Mouse (Mus musculus): ENCODE results near the gene Cbwd1. TPM values are rescaled to one million over a fixed set of nuclear protein-coding genes. Genes with fewer than 3 reads are reported as not detected.

The Cbwd1 gene
- polyA plus RNA-seq, 1 experiment from 2014 or later: 12.7 TPM

GRCm38 (mm10) chr19:24937084-24937483 is 24.3 kb downstream of the Cbwd1 start:
- Histone ChIP-seq H3K4me1 (replicated peaks; ENCODE audit: control insufficient read depth, insufficient read depth, low read length) (no peaks in the 10 kb centered on the region), H3K9me3 (ENCODE audit: control insufficient read depth, low read length) (no peaks in the 10 kb centered on the region), H3K36me3 (replicated peaks; ENCODE audit: control insufficient read depth, insufficient read depth) (peaks cover 5% of the 10 kb centered on the region), H3K9ac (no peak overlapping the region), H3K27me3 (ENCODE audit: control insufficient read depth, insufficient read depth, low read length) (no peaks in the 10 kb centered on the region), H3K4me2 (replicated peaks) (no peak overlapping the region), H3K27ac (no peak overlapping the region), H3K4me3 (replicated peaks; ENCODE audit: low read length) (no peak overlapping the region)
- ATAC-seq (ENCODE audit: low FRiP score) (no peak), DNase-seq (ENCODE audit: low spot score) (no peak)
- WGBS: 65% methylated on average over 1 of the region's 1 CpGs

- Histone ChIP-seq H3K27me3 (ENCODE audit: control insufficient read depth, insufficient read depth, low read length) (no peaks in the 10 kb centered on the region), H3K36me3 (replicated peaks; ENCODE audit: control insufficient read depth, insufficient read depth) (no peaks in the 10 kb centered on the region), H3K4me1 (replicated peaks; ENCODE audit: control insufficient read depth, insufficient read depth, low read length) (no peaks in the 10 kb centered on the region), H3K9me3 (ENCODE audit: control insufficient read depth, low read length) (no peaks in the 10 kb centered on the region), H3K9ac (no peak overlapping the region), H3K4me2 (replicated peaks) (no peak overlapping the region), H3K4me3 (replicated peaks; ENCODE audit: low read length) (no peak overlapping the region), H3K27ac (no peak overlapping the region)
- ATAC-seq (ENCODE audit: low FRiP score): no peak
- 19% methylated on average over 1 of the region's 1 CpGs for WGBS
- DNase-seq (ENCODE audit: low spot score): no peak
Observed at GRCm38 (mm10) chr19:24929041-24929440, 32.4 kb downstream of the Cbwd1 start.

GRCm38 (mm10) chr19:24920866-24921265 is 40.5 kb downstream of the Cbwd1 start:
- no peak for ATAC-seq (ENCODE audit: low FRiP score)
- no peak for DNase-seq (ENCODE audit: low spot score)
- no peak overlapping the region for H3K9ac ChIP-seq
- no peaks in the 10 kb centered on the region for H3K27me3 ChIP-seq (ENCODE audit: control insufficient read depth, insufficient read depth, low read length)
- H3K9me3 ChIP-seq (ENCODE audit: control insufficient read depth, low read length): no peaks in the 10 kb centered on the region
- H3K4me2 ChIP-seq (replicated peaks): no peak overlapping the region
- no peaks in the 10 kb centered on the region for H3K4me1 ChIP-seq (replicated peaks; ENCODE audit: control insufficient read depth, insufficient read depth, low read length)
- peaks cover 28% of the 10 kb centered on the region for H3K36me3 ChIP-seq (replicated peaks; ENCODE audit: control insufficient read depth, insufficient read depth)
- H3K27ac ChIP-seq: no peak overlapping the region
- H3K4me3 ChIP-seq (replicated peaks; ENCODE audit: low read length): no peak overlapping the region
- 87% methylated on average over 5 of the region's 5 CpGs for WGBS

DNA sequence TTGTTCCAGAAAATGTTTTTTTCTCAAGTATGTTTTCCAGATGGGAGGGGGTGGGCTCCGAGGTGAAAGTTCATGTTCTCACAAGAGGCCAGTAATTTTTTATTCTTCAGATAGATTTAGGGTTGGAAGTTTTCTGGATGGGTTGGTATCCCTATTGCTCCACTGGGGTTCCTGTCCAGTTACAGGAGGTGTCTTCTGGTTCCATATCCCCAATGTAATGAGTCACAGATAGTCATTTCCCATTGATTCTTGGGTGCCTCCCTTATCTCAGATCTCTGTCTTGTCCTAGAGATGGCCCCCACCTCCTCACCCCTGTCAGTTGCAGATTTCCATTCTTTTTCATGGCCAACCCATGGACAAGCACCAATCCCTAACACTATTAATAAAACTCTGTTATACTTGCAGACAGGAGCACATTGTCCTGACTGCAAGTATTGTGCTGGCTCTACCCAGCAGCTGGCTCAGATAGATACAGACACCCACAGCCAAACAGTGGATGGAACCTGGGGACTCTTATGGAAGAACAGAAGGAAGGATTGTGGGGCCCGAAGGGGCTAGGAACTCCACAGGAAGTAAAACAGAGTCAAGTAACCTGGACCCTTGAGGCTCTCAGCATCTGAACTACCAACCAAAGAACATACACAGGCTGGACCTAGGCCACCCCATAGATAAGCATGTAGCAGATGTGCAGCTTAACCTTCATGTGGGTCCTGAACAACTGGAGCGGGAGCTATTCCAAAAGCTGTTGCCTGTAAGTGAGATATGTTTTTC is 52.8 kb downstream of the Cbwd1 start:
- WGBS: 92% methylated on average over 3 of the region's 3 CpGs

DNA sequence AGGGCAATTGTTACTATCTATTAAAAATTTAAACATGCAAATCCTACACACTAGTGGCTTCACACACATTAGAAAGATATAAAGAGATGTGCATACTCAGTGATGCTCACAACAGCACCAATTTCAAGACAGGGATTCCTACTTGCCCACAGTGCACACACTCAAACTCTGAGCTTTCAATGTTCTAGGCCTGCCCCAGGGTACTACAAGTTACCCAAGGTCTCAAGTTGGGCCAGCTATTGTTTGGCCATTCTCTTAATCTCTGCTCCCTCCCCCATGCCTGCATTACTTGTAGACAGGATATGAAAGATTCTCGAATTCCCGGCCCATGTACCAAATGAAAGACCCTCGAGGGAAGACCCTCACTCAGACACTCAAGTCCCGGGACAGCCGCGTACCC is 53.8 kb downstream of the Cbwd1 start:
- Histone ChIP-seq H3K4me1 (replicated peaks; ENCODE audit: control insufficient read depth, insufficient read depth, low read length) (no peaks in the 10 kb centered on the region), H3K4me3 (replicated peaks; ENCODE audit: low read length) (no peak overlapping the region), H3K9ac (no peak overlapping the region), H3K4me2 (replicated peaks) (no peak overlapping the region), H3K27ac (no peak overlapping the region), H3K27me3 (ENCODE audit: control insufficient read depth, insufficient read depth, low read length) (peaks cover 19% of the 10 kb centered on the region), H3K9me3 (ENCODE audit: control insufficient read depth, low read length) (no peaks in the 10 kb centered on the region), H3K36me3 (replicated peaks; ENCODE audit: control insufficient read depth, insufficient read depth) (no peaks in the 10 kb centered on the region)
- WGBS: 93% methylated on average over 3 of the region's 6 CpGs
- ATAC-seq (ENCODE audit: low FRiP score) (no peak), DNase-seq (ENCODE audit: low spot score) (no peak)

More for the DNA sequence above, 52.8 kb downstream of the Cbwd1 start:
- Histone ChIP-seq H3K36me3 (replicated peaks; ENCODE audit: control insufficient read depth, insufficient read depth) (no peaks in the 10 kb centered on the region), H3K27ac (no peak overlapping the region), H3K9me3 (ENCODE audit: control insufficient read depth, low read length) (no peaks in the 10 kb centered on the region), H3K4me2 (replicated peaks) (no peak overlapping the region), H3K4me1 (replicated peaks; ENCODE audit: control insufficient read depth, insufficient read depth, low read length) (no peaks in the 10 kb centered on the region), H3K27me3 (ENCODE audit: control insufficient read depth, insufficient read depth, low read length) (peaks cover 10% of the 10 kb centered on the region; the same call in 1 of the 2 replicates), H3K4me3 (replicated peaks; ENCODE audit: low read length) (no peak overlapping the region), H3K9ac (no peak overlapping the region)
- no peak for ATAC-seq (ENCODE audit: low FRiP score)
- DNase-seq (ENCODE audit: low spot score): no peak

DNA sequence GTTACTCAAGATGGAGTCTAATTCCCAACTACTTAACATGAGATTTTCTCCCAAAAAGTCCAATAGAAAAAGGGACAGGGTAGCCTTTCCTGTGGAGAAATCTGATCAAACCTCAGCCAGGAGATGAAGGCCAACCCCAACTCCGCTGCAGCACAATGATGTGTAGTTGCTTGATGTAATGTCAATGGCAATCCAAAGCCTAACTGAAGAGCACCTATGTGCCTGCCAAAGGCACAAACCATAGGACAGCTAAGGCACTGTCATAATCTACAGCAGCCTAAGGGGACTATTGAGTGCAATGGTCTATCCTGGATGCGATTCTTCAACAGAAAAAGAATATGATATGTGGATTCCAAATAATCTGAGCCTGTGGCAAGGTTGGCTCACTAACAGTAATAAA is 58.6 kb downstream of the Cbwd1 start:
- ATAC-seq (ENCODE audit: low FRiP score) (no peak), DNase-seq (ENCODE audit: low spot score) (no peak)
- Histone ChIP-seq H3K9me3 (ENCODE audit: control insufficient read depth, low read length) (no peaks in the 10 kb centered on the region), H3K27ac (no peak overlapping the region), H3K4me2 (replicated peaks) (no peak overlapping the region), H3K4me3 (replicated peaks; ENCODE audit: low read length) (no peak overlapping the region), H3K9ac (no peak overlapping the region), H3K4me1 (replicated peaks; ENCODE audit: control insufficient read depth, insufficient read depth, low read length) (peaks cover 12% of the 10 kb centered on the region; the same call in 1 of the 2 replicates), H3K27me3 (ENCODE audit: control insufficient read depth, insufficient read depth, low read length) (peaks cover 60% of the 10 kb centered on the region), H3K36me3 (replicated peaks; ENCODE audit: control insufficient read depth, insufficient read depth) (no peaks in the 10 kb centered on the region)
- WGBS: 54% methylated on average over 2 of the region's 2 CpGs

- 0% methylated on average over 2 of the region's 2 CpGs for WGBS
- DNase-seq (ENCODE audit: low spot score) (no peak), ATAC-seq (ENCODE audit: low FRiP score) (no peak)
- no peaks in the 10 kb centered on the region for H3K36me3 ChIP-seq (replicated peaks; ENCODE audit: control insufficient read depth, insufficient read depth)
- peaks cover 66% of the 10 kb centered on the region for H3K27me3 ChIP-seq (ENCODE audit: control insufficient read depth, insufficient read depth, low read length)
- H3K4me1 ChIP-seq (replicated peaks; ENCODE audit: control insufficient read depth, insufficient read depth, low read length): peaks cover 15% of the 10 kb centered on the region; the same call in 1 of the 2 replicates
- no peak overlapping the region for H3K9ac ChIP-seq
- H3K4me2 ChIP-seq (replicated peaks): no peak overlapping the region
- no peak overlapping the region for H3K27ac ChIP-seq
- no peaks in the 10 kb centered on the region for H3K9me3 ChIP-seq (ENCODE audit: control insufficient read depth, low read length)
- no peak overlapping the region for H3K4me3 ChIP-seq (replicated peaks; ENCODE audit: low read length)
Observed at GRCm38 (mm10) chr19:24902256-24902655, 59.2 kb downstream of the Cbwd1 start.

DNA sequence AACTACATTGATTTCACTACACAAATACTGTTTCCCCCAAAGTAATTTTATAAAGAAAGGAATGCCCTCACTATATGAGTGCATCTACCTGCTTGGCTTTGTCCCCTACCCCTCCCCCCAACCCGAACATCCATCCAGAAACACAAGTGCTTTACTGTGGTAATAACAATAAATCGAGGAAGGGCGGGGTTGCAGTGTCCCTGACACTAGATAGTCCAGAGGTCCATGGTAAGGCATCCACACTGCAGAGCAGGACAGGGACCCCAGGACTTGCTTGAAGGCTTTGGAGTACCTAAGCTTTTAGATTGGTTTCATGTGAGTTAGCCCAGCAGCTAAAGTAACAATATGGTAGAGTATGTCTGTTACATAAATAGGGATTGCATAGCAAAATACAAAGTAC is 59.7 kb downstream of the Cbwd1 start:
- Histone ChIP-seq H3K9ac (no peak overlapping the region), H3K4me3 (replicated peaks; ENCODE audit: low read length) (no peak overlapping the region), H3K36me3 (replicated peaks; ENCODE audit: control insufficient read depth, insufficient read depth) (no peaks in the 10 kb centered on the region), H3K4me1 (replicated peaks; ENCODE audit: control insufficient read depth, insufficient read depth, low read length) (peaks cover 17% of the 10 kb centered on the region; the same call in 1 of the 2 replicates), H3K27me3 (ENCODE audit: control insufficient read depth, insufficient read depth, low read length) (peaks cover 72% of the 10 kb centered on the region), H3K9me3 (ENCODE audit: control insufficient read depth, low read length) (no peaks in the 10 kb centered on the region), H3K27ac (no peak overlapping the region), H3K4me2 (replicated peaks) (no peak overlapping the region)
- no peak for DNase-seq (ENCODE audit: low spot score)
- WGBS: 6% methylated on average over 3 of the region's 3 CpGs
- no peak for ATAC-seq (ENCODE audit: low FRiP score)

- Histone ChIP-seq H3K36me3 (replicated peaks; ENCODE audit: control insufficient read depth, insufficient read depth) (no peaks in the 10 kb centered on the region), H3K4me1 (replicated peaks; ENCODE audit: control insufficient read depth, insufficient read depth, low read length) (peaks cover 17% of the 10 kb centered on the region; the same call in 1 of the 2 replicates), H3K4me3 (replicated peaks; ENCODE audit: low read length) (peak within 1 kb of the TSS; percentile 34), H3K27me3 (ENCODE audit: control insufficient read depth, insufficient read depth, low read length) (peaks cover 78% of the 10 kb centered on the region), H3K27ac (no peak within 1 kb of the TSS), H3K9me3 (ENCODE audit: control insufficient read depth, low read length) (no peaks in the 10 kb centered on the region), H3K9ac (no peak within 1 kb of the TSS), H3K4me2 (replicated peaks) (peak within 1 kb of the TSS; percentile 58)
- no peak for DNase-seq (ENCODE audit: low spot score)
- under 1% methylated on average over 27 of the region's 27 CpGs for WGBS
- no peak for ATAC-seq (ENCODE audit: low FRiP score)
Observed at GRCm38 (mm10) chr19:24900581-24901220, 60.7 kb downstream of the Cbwd1 start, which contains the start of gene Foxd4. Foxd4 (minus strand) TSS chr19:24901197.
